Mouse (Mus musculus) spleen, postnatal 10 days (tissue): Measurements from ENCODE around the gene Olfm2.
"Not testable (repeated sequence)": the region's sequence is repeated elsewhere in the genome, so short reads cannot be mapped to it uniquely, and the experiment has no call there.

Experiments used
- DNase-seq, 2 experiments: peaks; one replicate each; pipeline ENCODE4 v3.0.0; 2021 to 2022; ENCODE audit warnings: low spot score in 2 of 2

Olfm2 gene

GRCm38 (mm10) chr9:20652260-20652658 lies 93.9 kb downstream of the Olfm2 start:
- no peak for DNase-seq

GRCm38 (mm10) chr9:20651602-20652259 lies 94.4 kb downstream of the Olfm2 start, which contains the start of gene Pin1:
Pin1 (plus strand) TSS chr9:20652095.
- DNase-seq: peak; percentile 89 to 96

- DNase-seq: no peak
These were observed 101.0 kb downstream of the Olfm2 start for GRCm38 (mm10) chr9:20645121-20645520.

GRCm38 (mm10) chr9:20644360-20645081 lies 101.6 kb downstream of the Olfm2 start, which contains the start of gene Fbxl12:
Fbxl12 (minus strand) TSS chr9:20644767.
- peak; percentile 79 for DNase-seq

- DNase-seq: no peak
These were observed 102.4 kb downstream of the Olfm2 start for GRCm38 (mm10) chr9:20643781-20644180.

- DNase-seq: peak; percentile 72 to 89
These were observed 103.2 kb downstream of the Olfm2 start for GRCm38 (mm10) chr9:20642896-20643466.

- DNase-seq: peak in 1 of 2 experiments; percentile 87
These were observed 103.9 kb downstream of the Olfm2 start, which contains the start of gene Ubl5 for GRCm38 (mm10) chr9:20642101-20642895. Ubl5 (plus strand) TSS chr9:20642878.

- DNase-seq: no peak
These were observed 104.6 kb downstream of the Olfm2 start for GRCm38 (mm10) chr9:20641501-20641900.

- DNase-seq: no peak
These were observed 106.7 kb downstream of the Olfm2 start for GRCm38 (mm10) chr9:20639486-20639885.

- no peak for DNase-seq
These were observed 107.6 kb downstream of the Olfm2 start for GRCm38 (mm10) chr9:20638552-20638951.

- no peak for DNase-seq
These were observed 109.4 kb downstream of the Olfm2 start for GRCm38 (mm10) chr9:20636790-20637189.

GRCm38 (mm10) chr9:20636256-20636655 lies 109.9 kb downstream of the Olfm2 start:
- peak in 1 of 2 experiments; percentile 69 for DNase-seq

GRCm38 (mm10) chr9:20635676-20636075 lies 110.5 kb downstream of the Olfm2 start:
- not testable (repeated sequence) for DNase-seq

GRCm38 (mm10) chr9:20631332-20631731 lies 114.8 kb downstream of the Olfm2 start:
- no peak for DNase-seq
